Mouse (Mus musculus): Measurements from ENCODE around the gene Kif16b.

The Kif16b gene

DNA sequence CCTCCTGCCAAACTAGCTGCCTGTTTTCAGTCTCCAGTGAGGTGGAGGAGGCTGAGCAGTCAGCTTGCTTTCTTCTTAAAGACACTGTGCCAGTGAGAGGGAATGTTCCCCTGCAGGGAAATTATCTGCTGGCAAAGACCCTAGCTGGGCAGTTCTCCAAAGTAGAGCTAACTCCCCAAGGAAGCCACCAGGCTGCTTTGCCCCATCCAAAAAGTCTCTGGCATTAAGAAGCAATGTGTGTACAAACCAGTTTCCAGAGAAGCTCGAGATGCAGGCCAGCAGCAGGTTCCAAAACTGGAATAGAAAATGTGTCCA lies 169.6 kb downstream of the Kif16b start:
- peak; percentile 22 for DNase-seq

GRCm38 (mm10) chr2:142731016-142731777 lies 170.1 kb downstream of the Kif16b start:
- no peak for DNase-seq

- DNase-seq: no peak
Observed at GRCm38 (mm10) chr2:142724215-142725001, 176.9 kb downstream of the Kif16b start.

DNA sequence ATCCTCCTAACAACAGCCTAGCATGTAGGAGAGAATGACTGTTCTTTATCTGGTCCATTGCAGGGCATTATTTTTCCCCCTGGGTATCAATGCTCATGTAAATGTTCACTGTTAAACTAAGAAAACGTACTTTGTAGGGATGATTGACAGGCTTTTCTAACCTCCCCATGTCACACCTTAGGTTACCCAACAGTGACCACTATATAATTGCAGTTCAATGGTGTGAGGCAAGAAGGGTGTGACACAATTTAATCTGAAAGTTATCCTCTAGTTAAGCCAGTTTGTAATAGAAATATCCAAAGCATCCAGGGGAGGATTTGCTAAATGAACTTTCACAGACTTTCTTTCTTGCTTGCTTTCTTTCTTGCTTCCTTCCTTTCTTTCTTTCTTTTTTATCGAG lies 181.2 kb downstream of the Kif16b start:
- DNase-seq: no peak

DNA sequence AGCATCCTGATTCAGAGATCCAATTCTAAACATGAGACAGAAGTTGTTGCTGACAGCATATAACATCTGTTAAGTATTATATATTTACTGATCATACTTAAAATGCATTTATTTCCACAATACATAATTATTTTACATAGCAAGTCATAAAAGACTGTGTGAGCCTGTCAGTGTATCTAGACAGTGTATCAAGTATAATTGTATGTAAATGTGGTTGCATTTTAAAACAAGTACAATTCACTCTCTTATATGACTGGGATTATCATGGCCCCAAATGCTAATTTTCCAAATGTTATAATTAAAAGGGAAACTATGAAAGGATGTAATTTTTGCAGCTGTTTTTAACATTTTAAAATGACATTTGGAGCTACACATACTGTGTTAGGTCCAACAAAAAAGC lies 182.3 kb downstream of the Kif16b start:
- DNase-seq: no peak

DNA sequence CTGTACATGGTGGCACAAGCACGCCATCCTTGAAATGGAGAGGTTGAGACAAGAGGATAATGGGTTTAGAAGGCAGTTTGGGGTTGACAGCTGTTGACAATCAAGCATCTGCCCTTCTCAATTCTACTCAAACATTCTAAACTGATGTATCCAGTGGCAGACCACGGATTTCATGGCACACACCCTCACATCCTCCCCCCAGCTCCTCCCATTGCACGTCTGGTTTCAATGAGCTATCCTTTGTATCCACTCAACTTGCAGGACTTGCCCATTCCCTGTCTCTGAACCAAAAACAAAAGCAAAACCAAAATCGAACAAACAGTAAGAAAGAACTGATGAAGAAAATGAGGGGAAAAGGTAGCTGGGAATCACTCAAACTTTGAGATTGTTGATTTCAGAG lies 183.7 kb downstream of the Kif16b start:
- DNase-seq: no peak

DNA sequence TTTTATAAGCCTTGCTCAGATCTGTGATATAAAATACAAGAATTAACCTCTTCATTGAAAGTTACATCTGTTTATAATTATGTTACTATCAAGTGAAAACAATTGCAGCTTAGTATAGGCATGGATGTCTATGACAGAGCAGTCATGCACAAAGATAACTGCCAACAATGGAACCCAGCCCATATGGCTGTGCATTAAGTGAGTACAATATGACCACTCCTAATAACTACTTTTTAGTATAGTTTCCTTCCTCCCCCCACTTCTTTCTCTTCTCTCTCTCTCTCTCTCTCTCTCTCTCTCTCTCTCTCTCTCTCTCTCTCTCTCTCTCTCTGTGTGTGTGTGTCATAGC lies 185.4 kb downstream of the Kif16b start:
- DNase-seq: no peak

DNA sequence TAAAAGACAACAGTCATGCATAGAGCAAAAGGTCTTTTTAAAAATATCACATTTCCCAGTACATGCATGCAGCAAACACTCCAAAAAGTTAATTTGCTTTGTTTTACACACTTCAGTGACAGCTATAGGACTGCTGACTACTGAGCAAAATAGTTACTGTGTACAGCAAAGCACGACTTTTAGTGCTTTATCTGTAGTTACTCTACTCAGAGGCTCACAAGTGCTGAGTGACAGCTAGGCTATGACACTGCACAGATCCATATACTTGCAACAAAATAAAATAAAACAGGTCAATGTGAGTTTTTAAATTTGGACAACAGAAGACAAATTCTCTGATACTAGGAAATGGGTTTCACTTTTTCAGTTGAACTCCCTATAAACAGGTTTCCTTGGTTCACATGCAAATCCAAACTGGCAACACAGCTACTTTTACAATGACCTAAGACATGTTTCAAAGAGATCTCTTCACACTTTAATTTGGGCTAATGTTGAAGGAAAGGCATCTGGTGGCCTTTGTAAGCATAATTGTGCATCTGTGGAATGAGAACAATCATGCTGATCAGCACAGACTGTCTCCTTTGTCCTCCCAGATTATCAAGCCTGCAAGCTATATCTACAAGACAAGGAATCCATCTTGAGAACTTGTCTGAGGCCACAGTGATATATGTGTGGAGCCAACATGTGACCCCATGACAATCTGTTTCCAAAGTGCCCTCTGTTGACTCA lies 186.0 kb downstream of the Kif16b start:
- DNase-seq: no peak

DNA sequence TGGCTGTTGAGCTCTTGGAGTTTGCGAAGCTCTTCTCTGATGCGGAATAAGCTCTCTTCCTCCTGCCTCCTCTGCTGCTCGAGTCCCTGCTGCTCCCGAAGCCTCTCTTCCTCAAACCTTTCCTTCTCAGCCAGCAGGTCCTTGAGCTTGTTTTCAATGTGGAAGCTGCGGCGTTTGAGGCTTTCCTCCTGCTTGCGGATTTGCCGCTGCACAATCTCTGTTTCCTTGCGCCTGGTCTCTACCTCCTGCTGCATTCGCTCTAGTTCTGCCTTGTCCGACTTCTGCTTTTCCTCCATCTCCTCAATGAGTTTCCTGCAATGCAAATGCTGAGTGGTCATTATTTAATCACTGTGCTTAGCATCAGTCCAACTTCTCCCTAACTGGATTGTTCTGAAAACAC lies 188.6 kb downstream of the Kif16b start:
- DNase-seq: no peak

- no peak for DNase-seq
Observed at GRCm38 (mm10) chr2:142709326-142709725, 192.0 kb downstream of the Kif16b start.

DNA sequence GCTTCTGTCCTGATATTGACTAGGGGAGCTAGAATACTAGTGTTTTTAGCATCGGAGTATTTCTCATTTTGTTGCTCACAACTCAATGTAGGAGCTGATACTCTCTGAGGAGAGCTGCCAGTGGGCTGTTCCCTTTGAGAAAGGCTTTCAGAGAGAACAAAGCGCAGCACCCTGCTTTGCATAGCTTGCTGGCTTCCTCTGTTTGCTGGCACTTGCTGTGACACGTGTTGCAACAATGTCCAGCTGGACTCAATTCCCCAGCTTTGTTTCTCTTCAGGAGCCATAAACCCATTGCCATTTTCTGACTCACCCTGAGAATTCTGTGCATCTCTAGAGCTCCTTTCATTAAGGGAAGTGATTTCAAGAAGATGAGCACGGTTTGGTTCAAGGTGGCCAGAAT lies 200.6 kb downstream of the Kif16b start:
- peak; percentile 54 for DNase-seq

DNA sequence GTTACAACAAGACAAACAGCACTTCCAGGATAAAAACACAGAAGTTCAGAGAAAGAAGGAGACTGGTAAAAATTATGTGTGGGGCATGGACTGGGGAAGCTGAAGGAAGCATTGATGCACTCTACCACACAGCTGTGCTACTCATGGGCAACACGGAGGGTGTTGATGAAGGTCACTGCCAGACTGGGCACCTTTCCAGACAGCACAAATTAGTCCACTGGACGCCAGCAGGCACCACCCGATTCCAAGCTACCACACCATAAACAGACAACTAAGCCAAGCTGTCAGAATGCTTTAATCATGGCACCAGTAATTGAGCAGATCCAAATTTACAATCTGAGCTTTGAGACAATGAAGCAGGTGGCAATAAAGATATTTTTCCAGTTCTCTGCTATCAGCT lies 202.7 kb downstream of the Kif16b start:
- peak; percentile 15 for DNase-seq

- DNase-seq: no peak
Observed at GRCm38 (mm10) chr2:142694936-142695331, 206.4 kb downstream of the Kif16b start.

- DNase-seq: no peak
Observed at GRCm38 (mm10) chr2:142694019-142694935, 207.1 kb downstream of the Kif16b start.

DNA sequence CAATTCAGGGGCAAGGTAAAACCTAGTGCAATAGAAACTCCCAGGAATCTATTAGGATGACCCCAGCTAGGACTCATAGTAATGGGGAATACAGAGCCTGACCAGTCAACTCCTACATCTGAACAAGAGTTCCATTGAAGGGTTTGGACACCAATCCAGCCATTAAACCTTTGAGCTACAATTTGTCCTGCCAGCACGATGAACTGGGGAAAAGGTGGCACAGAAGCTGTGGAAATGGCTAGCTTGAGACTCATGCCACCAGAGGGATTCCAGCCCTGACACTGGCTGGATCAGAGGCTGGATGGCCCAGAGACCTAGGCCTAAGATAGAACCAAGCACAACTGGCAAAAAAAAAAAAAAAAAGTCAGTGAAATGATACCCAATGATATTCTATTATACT lies 207.9 kb downstream of the Kif16b start:
- no peak for DNase-seq

DNA sequence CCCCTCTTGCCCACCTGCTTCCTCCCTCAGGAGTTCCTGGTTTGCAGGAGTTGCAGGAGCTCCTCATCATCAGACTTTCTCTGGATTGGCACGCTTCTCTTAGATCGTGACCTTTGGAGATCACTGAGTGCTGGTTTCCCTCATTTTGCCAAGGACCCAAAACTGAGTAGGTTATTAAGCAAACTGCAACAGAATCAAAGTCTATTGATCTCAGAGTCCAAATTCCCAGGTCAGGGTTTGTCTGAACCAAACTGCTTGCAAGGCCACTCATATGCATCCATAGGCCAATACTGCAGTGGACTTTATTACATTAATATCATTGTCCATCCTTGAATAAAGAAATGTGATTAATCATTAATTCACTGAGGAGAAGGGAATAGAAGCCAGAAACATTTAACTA lies 211.8 kb downstream of the Kif16b start:
- no peak for DNase-seq

GRCm38 (mm10) chr2:142687936-142688514 lies 213.3 kb downstream of the Kif16b start:
- peak; percentile 20 for DNase-seq

GRCm38 (mm10) chr2:142682965-142683709 lies 218.2 kb downstream of the Kif16b start:
- DNase-seq: no peak

DNA sequence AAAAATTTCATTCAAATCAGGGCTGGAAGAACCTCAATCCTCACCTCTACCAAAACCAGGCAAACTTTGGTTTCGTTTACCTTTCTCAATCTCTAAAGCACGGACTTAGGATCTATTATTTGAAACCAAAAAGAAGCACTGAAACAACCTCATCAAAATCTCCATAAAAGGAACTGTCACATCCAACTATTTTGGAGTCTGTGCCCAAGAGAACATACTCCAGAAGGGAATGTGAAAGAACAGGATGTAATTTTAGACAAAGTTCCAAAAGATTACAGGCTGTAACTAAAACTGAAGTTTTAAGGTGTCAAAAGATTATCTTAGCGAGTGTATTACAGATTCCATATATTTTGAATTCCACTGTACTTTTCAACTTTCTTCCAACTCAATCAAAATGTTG lies 232.9 kb downstream of the Kif16b start:
- DNase-seq: no peak

GRCm38 (mm10) chr2:142651591-142651990 lies 249.7 kb downstream of the Kif16b start:
- no peak for DNase-seq

GRCm38 (mm10) chr2:142648023-142648453 lies 253.3 kb downstream of the Kif16b start:
- DNase-seq: no peak

DNA sequence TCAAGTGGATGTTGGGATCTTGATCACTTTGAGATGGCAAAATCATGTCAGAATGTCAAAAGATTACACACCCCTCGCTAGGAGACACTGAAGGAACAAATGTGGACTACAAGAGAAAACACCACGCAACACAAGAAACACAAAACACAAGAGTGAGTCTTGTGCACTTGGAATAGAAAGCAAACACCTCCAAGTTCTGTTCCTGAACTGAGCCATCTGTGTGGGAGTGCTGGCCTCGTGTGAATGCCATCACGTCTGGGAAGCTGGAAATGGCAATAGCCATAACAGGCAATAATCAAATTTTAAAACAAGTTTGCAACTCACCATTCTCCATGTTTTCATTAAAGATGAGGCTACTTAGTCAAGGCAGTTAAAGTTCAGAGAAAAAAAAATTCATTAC lies 254.5 kb downstream of the Kif16b start:
- DNase-seq: no peak

All from lung, postnatal 36 days (tissue).